Mouse (Mus musculus): ENCODE data around the gene Aspg.
A peak's percentile ranks its signal among the peaks of the same experiment; 100 is the strongest.

Aspg gene

GRCm38 (mm10) chr12:112106541-112106971 lies at the start of gene Aspg:
Gene Aspg, plus strand, starts transcription at chr12:112106679.
- DNase-seq = peak; percentile 56

GRCm38 (mm10) chr12:112077651-112078050 lies 28.8 kb upstream of the Aspg start:
- peak; percentile 85 for DNase-seq

DNA sequence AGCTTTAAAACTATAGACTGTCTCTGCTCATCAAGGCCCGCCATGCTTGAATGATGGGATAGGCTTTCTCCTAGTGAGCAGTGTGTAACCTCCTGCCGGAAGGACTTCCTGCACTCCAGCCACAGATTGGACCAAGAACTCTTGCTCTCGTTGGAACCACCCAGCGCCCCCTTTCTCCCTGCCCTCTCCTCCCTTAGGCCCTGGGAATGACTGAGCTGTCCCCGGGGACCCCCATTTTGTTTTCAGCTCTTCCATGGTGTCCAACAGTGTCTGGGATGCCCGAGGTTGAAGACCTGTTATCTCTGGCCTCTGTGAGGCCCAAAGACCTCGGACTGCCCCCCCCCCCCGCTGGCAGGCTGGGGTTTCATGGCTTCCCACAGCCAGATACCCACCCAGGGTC lies 26.6 kb upstream of the Aspg start:
- no peak for DNase-seq

- no peak for DNase-seq
Observed at GRCm38 (mm10) chr12:112080911-112081310, 25.6 kb upstream of the Aspg start.

DNA sequence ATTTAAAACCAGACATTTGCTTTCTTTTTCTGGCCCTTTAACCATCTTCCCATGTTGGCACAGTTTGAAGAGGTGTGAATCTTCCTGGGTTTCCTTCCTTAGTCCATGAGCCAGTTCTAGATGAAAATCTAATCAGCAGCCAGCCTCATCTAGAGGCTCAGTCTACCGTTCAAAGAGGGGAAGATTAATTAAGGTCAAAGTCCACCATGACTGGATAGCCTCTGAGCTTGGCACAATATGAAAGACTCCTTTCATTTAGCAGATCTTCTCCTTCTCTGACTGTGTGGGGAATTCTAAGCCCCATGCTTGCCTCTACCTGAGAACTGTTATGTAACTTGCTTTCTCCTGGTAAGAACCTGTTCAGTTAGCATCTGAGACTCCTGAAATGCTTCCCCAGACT lies 24.2 kb upstream of the Aspg start:
- no peak for DNase-seq

DNA sequence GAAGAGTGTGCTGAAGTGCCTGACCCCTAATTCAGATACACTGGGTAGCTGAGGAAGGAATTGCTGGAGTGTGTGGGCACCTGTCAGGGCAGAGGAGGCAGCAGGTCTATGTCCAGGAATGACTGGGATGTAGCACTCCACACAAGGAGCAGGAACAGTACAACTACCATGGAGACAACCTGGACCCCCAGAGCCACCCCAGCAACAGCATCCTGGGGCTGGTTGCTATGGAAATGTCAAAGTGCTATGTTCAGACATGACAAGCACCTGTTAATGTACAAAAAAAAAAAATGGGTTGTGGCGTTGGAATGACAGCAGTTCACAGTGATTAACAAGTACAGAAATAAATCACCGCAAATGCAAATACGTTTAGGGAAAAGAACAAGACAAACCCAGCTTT lies 20.2 kb upstream of the Aspg start:
- DNase-seq = no peak

- DNase-seq = no peak
Observed at GRCm38 (mm10) chr12:112086726-112087125, 19.8 kb upstream of the Aspg start.

DNA sequence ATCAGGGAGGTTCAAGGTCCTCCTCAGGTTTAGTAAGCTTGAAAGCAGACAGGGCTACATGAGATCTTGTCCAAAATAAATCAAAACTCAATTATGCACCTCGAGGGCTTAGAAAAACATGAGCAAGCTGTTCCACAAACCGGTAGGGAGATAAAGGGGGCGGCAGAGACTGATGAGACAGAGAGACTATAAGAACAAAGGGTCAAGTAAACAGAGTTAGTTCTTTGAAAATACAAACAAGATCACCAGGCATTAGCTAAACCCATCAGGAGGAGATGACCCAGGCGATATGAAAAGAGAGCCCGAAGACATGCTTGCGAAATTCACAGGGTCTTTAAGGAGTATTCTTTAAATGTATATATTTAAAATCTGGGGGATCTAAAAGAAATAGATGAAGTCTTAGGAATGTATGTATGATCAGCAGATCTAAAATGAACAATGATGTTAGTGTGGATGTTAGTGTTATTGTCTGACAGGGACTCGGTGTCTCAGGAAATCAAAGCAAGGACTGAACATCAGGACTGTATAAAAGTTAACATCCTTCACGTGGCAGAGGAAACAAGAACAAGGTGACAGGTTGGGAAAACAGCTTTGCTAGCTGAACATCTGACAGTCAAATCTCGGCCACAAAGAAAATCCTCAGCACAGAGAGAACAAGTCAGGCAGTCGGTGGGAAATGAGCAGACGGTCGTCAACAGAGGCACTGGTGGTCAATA lies 17.7 kb upstream of the Aspg start:
- DNase-seq = no peak

DNA sequence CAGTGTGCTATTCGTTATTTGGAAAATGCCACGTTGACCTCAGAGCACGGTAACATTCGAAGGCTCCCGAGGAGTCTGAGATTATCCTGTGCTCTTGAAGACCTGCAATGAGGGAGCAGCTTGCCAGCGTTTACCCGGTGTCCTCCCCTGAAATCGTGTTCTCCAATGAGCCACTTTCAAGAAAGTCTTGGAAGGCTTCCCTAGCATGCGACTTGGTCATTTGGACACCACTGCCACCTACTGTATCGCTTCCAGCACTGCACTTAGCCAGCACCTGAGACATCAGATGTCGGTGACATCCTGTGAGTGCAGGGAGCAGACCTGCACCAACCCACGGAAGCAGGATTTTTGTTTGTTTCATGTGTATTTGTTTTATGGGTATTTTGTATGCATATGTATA lies 15.4 kb upstream of the Aspg start:
- peak; percentile 73 for DNase-seq

GRCm38 (mm10) chr12:112094261-112094880 lies 12.1 kb upstream of the Aspg start:
- no peak for DNase-seq

- DNase-seq = peak; percentile 53
Observed at GRCm38 (mm10) chr12:112096051-112096732, 10.3 kb upstream of the Aspg start.

DNA sequence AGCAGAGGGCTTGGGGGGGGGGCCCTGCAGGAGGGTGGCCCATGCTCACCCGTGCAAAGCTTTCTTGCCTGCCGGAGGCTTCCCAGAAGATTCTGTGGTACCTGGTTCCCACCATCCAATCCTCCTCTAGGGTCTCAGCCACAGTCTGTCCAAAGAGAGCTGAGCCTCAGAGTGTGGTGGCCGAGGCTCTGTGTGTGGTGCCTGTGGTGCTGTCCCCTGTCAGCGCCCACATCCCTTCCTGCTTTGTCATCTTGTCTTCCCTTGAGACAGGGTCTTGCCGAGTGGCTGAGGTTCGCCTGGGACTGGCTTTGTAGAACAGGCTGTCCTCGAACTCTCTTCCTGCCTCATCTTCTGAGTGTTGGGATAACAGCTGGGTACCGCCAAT lies 9.8 kb upstream of the Aspg start:
- no peak for DNase-seq

- DNase-seq = no peak
Observed at GRCm38 (mm10) chr12:112100106-112100505, 6.4 kb upstream of the Aspg start.

- no peak for DNase-seq
Observed at GRCm38 (mm10) chr12:112101045-112101444, 5.4 kb upstream of the Aspg start.

- DNase-seq = no peak
Observed at GRCm38 (mm10) chr12:112103179-112103578, 3.3 kb upstream of the Aspg start.

GRCm38 (mm10) chr12:112104890-112105289 lies 1.6 kb upstream of the Aspg start:
- no peak for DNase-seq

- DNase-seq = no peak
Observed at GRCm38 (mm10) chr12:112107685-112108084, 1.2 kb downstream of the Aspg start.

GRCm38 (mm10) chr12:112108696-112109445 lies 2.4 kb downstream of the Aspg start:
- peak; percentile 75 for DNase-seq

- DNase-seq = peak; percentile 54
Observed at GRCm38 (mm10) chr12:112109701-112110100, 3.2 kb downstream of the Aspg start.

DNA sequence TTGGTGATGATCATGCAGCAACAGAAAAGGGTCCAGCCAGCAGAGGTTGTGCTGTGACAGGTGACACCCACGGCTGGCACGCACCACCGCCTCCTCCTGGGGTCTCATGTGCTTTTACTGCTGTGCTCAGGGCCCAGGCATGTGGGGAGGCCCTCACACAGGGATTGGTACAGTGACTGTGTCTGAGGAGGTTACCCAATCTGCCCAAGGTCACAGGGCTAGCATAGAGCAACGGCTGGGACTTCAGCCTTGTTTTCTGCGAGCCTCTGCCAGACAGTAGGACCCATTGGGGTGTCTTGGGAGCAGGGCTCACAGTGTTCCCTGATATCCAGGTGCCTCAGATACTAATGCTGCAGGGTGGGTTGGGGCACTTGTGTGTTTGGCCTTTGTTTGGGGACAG lies 4.8 kb downstream of the Aspg start:
- DNase-seq = no peak

DNA sequence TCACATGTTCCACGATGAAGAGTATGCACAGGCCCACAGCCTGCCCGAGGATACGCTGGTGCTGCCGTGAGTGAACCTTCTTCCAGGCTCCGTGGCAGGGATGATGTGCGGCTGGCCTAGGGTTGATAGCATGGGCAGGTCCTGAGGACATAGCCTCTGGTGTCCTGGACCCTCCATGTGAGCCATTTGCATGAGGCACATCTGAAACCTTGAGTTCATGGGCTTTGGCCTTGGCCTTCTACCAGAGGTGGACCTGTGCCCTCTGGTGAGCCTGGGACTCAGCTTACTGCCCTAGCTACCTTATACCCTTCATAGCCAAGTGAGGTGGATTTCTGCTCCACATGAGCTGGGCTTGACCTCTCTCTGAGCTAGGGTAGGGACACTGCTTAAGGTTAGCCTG lies 5.8 kb downstream of the Aspg start:
- DNase-seq = no peak

DNA sequence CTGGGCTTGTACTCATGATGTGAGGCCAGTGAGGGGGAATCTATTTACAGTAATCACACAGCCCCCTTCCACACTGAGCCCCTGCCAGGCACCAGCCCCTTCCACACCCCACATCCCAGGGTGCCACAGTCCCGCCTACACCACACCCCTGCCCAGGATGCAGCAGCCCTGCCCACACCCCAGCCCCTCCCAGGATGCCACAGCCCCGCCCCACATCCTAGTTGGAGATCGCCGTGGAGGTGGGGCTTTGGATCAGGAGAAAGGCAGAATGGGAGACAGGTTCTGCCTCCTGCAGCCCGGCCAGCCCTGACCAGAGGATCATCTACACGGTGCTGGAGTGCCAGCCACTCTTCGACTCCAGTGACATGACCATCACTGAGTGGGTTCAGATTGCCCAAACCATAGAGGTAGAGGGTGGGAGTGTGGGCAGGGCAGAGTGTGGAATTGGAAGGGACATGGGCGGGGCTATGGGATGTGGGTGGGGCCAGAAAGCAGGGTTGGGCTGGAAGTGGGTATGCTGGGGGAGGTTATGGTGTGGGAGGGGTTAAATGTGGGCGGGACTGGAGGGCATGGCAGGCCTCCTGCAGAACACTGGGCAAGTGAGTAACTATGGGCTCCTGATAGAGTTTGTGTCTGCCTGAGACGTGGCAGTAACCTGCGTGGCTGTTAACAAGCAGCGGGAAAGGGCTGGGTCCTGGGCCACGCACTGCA lies 6.4 kb downstream of the Aspg start:
- DNase-seq = no peak

- DNase-seq = peak; percentile 93
Observed at GRCm38 (mm10) chr12:112113710-112114109, 7.2 kb downstream of the Aspg start.

Measured in kidney, adult 18-20 months (tissue).